Mouse (Mus musculus) lung, postnatal 0 days (tissue): ENCODE measurements around the gene Pou3f3.

ENCODE experiments used
- CTCF ChIP-seq: IDR thresholded peaks from 2 replicates; pipeline ENCODE4 v1.5.1; 2016; ENCODE audit warnings: antibody characterized with exemption, mild to moderate bottlenecking
- EP300 ChIP-seq: IDR thresholded peaks from 2 replicates; pipeline ENCODE4 v1.6.1; 2016; ENCODE audit warnings: antibody characterized with exemption, mild to moderate bottlenecking, control low read depth

- no peak for TF ChIP-seq CTCF
- no peak for TF ChIP-seq EP300
Measured at GRCm38 (mm10) chr1:42707196-42707595, 11.6 kb downstream of the Pou3f3 start.
